Mouse (Mus musculus): Measurements from ENCODE around the gene Galc. TPM values are rescaled to one million over a fixed set of nuclear protein-coding genes. Genes with fewer than 3 reads are reported as not detected.

The Galc gene
- polyA plus RNA-seq, 1 experiment from 2014 or later: 7.4 TPM

DNA sequence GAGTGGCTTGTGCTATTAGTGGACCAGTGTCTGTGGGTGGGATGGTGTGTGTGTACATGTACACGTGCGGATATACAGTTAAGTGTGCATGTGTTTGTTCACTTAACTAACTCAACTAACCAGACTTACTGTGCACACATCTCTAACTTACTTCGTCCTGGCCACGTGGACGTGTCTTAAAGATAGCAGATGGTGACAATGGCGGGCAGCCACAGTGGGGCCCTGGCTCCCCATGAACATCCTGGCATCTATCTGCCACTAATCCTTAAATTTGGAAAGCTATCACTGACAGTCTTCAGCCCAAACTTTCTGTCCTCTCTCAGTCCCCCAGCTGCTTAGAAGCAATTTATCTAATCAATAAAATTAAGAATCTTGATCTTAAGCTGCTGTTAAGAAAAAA lies 78.5 kb downstream of the Galc start:
- no peak overlapping the region for H3K27ac ChIP-seq (replicated peaks in 1 of 2; ENCODE audit: control insufficient read depth in 1 of 2, insufficient read depth in 1 of 2, low read depth in 2 of 2, low read length in 2 of 2)
- no peaks in the 10 kb centered on the region for H3K36me3 ChIP-seq (ENCODE audit: control insufficient read depth, insufficient read depth, low read length)
- no peak for ATAC-seq (ENCODE audit: insufficient number of reproducible peaks, insufficient read depth, low FRiP score, low read depth)
- no peaks in the 10 kb centered on the region for H3K4me1 ChIP-seq (ENCODE audit: control insufficient read depth in 2 of 2, insufficient read depth in 2 of 2, low read length in 2 of 2)
- no peak overlapping the region for H3K9ac ChIP-seq (ENCODE audit: low read length)
- no peak overlapping the region for H3K4me3 ChIP-seq (ENCODE audit: control insufficient read depth in 1 of 2, insufficient read depth in 1 of 2, low read depth in 1 of 2, low read length in 2 of 2)
- H3K27me3 ChIP-seq (ENCODE audit: control insufficient read depth, insufficient read depth, low read length): no peaks in the 10 kb centered on the region
- H3K9me3 ChIP-seq (ENCODE audit: control insufficient read depth, low read length): no peaks in the 10 kb centered on the region
- WGBS: 74% methylated on average over 6 of the region's 6 CpGs
- no peak overlapping the region for H3K4me2 ChIP-seq (ENCODE audit: low read length)

DNA sequence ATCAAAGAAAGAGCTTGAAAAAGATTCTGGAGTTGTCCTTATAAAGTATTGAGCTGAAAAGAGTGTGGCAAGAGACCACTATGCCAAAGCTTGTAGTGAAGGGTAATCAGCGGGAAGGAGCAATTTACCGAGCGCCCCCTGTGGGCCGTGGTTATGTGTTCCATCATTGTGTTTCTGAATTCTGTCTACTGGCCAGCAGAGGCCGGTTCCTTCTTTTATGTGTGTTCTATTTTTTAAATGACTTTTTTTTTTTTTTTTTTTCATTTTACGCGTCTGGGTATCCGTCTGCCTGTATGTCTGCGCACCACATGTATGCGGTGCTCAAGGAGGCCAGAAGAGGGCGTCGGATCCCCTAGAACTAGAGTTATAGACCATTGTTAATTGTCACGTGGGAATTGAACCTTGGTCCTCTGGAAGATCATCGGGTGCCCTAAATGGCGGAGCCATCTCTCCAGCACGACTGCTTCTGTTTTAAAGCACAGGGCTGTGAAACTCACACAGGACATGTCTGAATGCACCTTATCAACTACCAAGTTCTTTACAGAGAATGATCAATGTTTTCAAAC lies 78.9 kb downstream of the Galc start:
- Histone ChIP-seq H3K4me1 (ENCODE audit: control insufficient read depth in 2 of 2, insufficient read depth in 2 of 2, low read length in 2 of 2) (no peaks in the 10 kb centered on the region), H3K27ac (replicated peaks in 1 of 2; ENCODE audit: control insufficient read depth in 1 of 2, insufficient read depth in 1 of 2, low read depth in 2 of 2, low read length in 2 of 2) (no peak overlapping the region), H3K9me3 (ENCODE audit: control insufficient read depth, low read length) (no peaks in the 10 kb centered on the region), H3K36me3 (ENCODE audit: control insufficient read depth, insufficient read depth, low read length) (no peaks in the 10 kb centered on the region), H3K27me3 (ENCODE audit: control insufficient read depth, insufficient read depth, low read length) (no peaks in the 10 kb centered on the region), H3K4me2 (ENCODE audit: low read length) (no peak overlapping the region), H3K4me3 (ENCODE audit: control insufficient read depth in 1 of 2, insufficient read depth in 1 of 2, low read depth in 1 of 2, low read length in 2 of 2) (no peak overlapping the region), H3K9ac (ENCODE audit: low read length) (no peak overlapping the region)
- no peak for ATAC-seq (ENCODE audit: insufficient number of reproducible peaks, insufficient read depth, low FRiP score, low read depth)
- 88% methylated on average over 16 of the region's 16 CpGs for WGBS

DNA sequence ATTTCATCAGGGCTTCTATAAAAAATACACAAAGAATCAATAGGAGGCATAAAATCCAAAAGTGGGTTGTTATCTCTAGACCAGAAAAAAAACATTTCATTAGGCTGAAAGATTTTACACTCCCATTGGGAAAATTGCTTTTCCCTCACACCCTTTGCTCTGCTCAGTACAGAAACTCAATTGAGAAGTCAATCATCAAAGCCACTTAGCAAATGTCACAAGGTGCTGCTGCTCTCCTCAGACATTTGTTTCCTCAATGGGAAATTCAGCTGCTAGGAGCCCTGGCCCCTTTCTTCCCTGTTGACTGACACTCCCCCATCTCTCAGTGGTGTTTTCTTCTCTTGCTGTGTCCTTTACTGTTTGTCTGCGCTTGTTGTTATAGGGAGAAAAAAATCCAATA lies 79.8 kb downstream of the Galc start:
- H3K27ac ChIP-seq (replicated peaks in 1 of 2; ENCODE audit: control insufficient read depth in 1 of 2, insufficient read depth in 1 of 2, low read depth in 2 of 2, low read length in 2 of 2): no peak overlapping the region
- no peaks in the 10 kb centered on the region for H3K9me3 ChIP-seq (ENCODE audit: control insufficient read depth, low read length)
- ATAC-seq (ENCODE audit: insufficient number of reproducible peaks, insufficient read depth, low FRiP score, low read depth): no peak
- no peaks in the 10 kb centered on the region for H3K27me3 ChIP-seq (ENCODE audit: control insufficient read depth, insufficient read depth, low read length)
- no peaks in the 10 kb centered on the region for H3K4me1 ChIP-seq (ENCODE audit: control insufficient read depth in 2 of 2, insufficient read depth in 2 of 2, low read length in 2 of 2)
- no peaks in the 10 kb centered on the region for H3K36me3 ChIP-seq (ENCODE audit: control insufficient read depth, insufficient read depth, low read length)
- no peak overlapping the region for H3K4me3 ChIP-seq (ENCODE audit: control insufficient read depth in 1 of 2, insufficient read depth in 1 of 2, low read depth in 1 of 2, low read length in 2 of 2)
- 39% methylated on average over 1 of the region's 1 CpGs for WGBS
- H3K4me2 ChIP-seq (ENCODE audit: low read length): no peak overlapping the region
- H3K9ac ChIP-seq (ENCODE audit: low read length): no peak overlapping the region

DNA sequence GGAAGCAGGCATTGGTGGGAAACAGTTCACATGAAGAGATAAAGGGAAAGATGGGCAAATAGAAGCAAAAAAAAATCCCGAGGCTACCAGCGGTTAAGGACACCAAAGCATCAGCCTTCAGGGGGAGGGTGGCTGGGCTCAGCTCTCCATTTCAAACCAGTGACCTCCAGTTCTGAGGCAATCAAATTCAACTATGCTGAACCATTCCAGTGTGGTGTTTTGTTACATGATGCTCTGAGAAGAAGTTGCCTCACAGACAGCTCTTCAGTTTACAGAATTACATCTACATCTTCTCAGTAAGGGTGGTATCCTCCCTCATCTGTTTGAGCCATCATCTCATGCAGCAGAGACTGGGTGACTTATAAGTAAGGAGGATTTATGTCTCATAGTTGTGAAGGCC lies 82.6 kb downstream of the Galc start:
- H3K9me3 ChIP-seq (ENCODE audit: control insufficient read depth, low read length): no peaks in the 10 kb centered on the region
- no peaks in the 10 kb centered on the region for H3K4me1 ChIP-seq (ENCODE audit: control insufficient read depth in 2 of 2, insufficient read depth in 2 of 2, low read length in 2 of 2)
- no peak overlapping the region for H3K27ac ChIP-seq (replicated peaks in 1 of 2; ENCODE audit: control insufficient read depth in 1 of 2, insufficient read depth in 1 of 2, low read depth in 2 of 2, low read length in 2 of 2)
- no peak for ATAC-seq (ENCODE audit: insufficient number of reproducible peaks, insufficient read depth, low FRiP score, low read depth)
- 90% methylated on average over 2 of the region's 2 CpGs for WGBS
- H3K4me2 ChIP-seq (ENCODE audit: low read length): no peak overlapping the region
- H3K36me3 ChIP-seq (ENCODE audit: control insufficient read depth, insufficient read depth, low read length): no peaks in the 10 kb centered on the region
- no peak overlapping the region for H3K4me3 ChIP-seq (ENCODE audit: control insufficient read depth in 1 of 2, insufficient read depth in 1 of 2, low read depth in 1 of 2, low read length in 2 of 2)
- no peak overlapping the region for H3K9ac ChIP-seq (ENCODE audit: low read length)
- no peaks in the 10 kb centered on the region for H3K27me3 ChIP-seq (ENCODE audit: control insufficient read depth, insufficient read depth, low read length)

DNA sequence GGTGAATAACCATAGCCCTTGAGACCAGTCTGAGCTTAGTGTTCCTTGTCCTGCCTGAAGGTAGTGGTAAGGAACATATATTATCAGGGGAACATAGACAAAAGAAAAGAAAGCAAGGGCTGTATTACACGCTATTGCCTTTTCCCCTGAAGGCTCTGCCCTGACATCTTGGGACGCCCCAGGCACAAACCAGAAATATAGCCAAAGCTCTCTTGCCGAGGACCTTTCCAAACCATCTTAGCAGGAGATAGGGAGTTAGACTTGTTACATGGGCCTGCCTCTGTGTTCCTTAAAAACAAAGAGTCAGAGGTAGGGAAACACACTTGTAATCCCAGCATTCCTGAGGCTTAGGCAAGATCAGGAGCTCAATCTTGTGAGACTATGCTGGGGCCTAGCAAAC lies 97.4 kb downstream of the Galc start:
- peaks cover 5 to 7% of the 10 kb centered on the region in 2 experiments; a peak in 3 of 4 replicates for H3K4me1 ChIP-seq (ENCODE audit: control insufficient read depth in 2 of 2, insufficient read depth in 2 of 2, low read length in 2 of 2)
- WGBS: 87% methylated on average over 3 of the region's 3 CpGs
- no peak for ATAC-seq (ENCODE audit: insufficient number of reproducible peaks, insufficient read depth, low FRiP score, low read depth)
- H3K4me2 ChIP-seq (ENCODE audit: low read length): no peak overlapping the region
- no peaks in the 10 kb centered on the region for H3K9me3 ChIP-seq (ENCODE audit: control insufficient read depth, low read length)
- no peak overlapping the region for H3K9ac ChIP-seq (ENCODE audit: low read length)
- H3K27ac ChIP-seq (replicated peaks in 1 of 2; ENCODE audit: control insufficient read depth in 1 of 2, insufficient read depth in 1 of 2, low read depth in 2 of 2, low read length in 2 of 2): no peak overlapping the region
- H3K27me3 ChIP-seq (ENCODE audit: control insufficient read depth, insufficient read depth, low read length): no peaks in the 10 kb centered on the region
- H3K4me3 ChIP-seq (ENCODE audit: control insufficient read depth in 1 of 2, insufficient read depth in 1 of 2, low read depth in 1 of 2, low read length in 2 of 2): no peak overlapping the region
- H3K36me3 ChIP-seq (ENCODE audit: control insufficient read depth, insufficient read depth, low read length): no peaks in the 10 kb centered on the region

DNA sequence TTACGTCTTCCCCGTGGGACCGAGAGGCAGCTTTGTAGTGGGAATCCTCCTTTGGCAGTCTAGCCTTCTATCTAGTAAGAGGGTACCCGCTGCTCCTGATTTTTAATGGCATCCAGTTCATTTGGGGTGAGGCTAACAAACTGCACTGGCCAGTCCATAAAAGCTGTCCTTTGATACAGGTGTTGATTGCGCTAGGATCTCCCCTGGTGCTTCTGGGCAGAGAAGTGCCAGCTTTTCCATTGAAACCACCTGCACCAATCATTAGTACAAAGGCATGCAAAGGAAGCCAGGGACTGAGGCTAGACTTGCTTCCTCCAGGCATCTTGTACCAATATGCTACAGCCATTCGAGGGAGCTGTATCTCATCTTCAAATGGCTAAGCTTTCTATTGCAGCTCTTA lies 98.4 kb downstream of the Galc start:
- Histone ChIP-seq H3K4me1 (ENCODE audit: control insufficient read depth in 2 of 2, insufficient read depth in 2 of 2, low read length in 2 of 2) (peaks cover 4 to 7% of the 10 kb centered on the region in 2 experiments; a peak in 3 of 4 replicates), H3K9me3 (ENCODE audit: control insufficient read depth, low read length) (no peaks in the 10 kb centered on the region), H3K4me2 (ENCODE audit: low read length) (no peak overlapping the region), H3K27me3 (ENCODE audit: control insufficient read depth, insufficient read depth, low read length) (no peaks in the 10 kb centered on the region), H3K4me3 (ENCODE audit: control insufficient read depth in 1 of 2, insufficient read depth in 1 of 2, low read depth in 1 of 2, low read length in 2 of 2) (no peak overlapping the region), H3K36me3 (ENCODE audit: control insufficient read depth, insufficient read depth, low read length) (no peaks in the 10 kb centered on the region), H3K9ac (ENCODE audit: low read length) (no peak overlapping the region), H3K27ac (replicated peaks in 1 of 2; ENCODE audit: control insufficient read depth in 1 of 2, insufficient read depth in 1 of 2, low read depth in 2 of 2, low read length in 2 of 2) (no peak overlapping the region)
- WGBS: 85% methylated on average over 6 of the region's 6 CpGs
- ATAC-seq (ENCODE audit: insufficient number of reproducible peaks, insufficient read depth, low FRiP score, low read depth): no peak

Other genes with a start within 250 kb of the Galc start
- gene Gpr65, start 9.2 kb upstream of the Galc start, polyA plus RNA-seq (2014; fragmentation: Nextera tagmentation; extraction: Ambion mirVana): 1.0 and 1.2 TPM in 2 replicates

All from heart, embryonic 14.5 days (tissue).